35 mouse cellular contexts compared by ENCODE assay signal in genomic region chr13:55224364-55224763, GRCm38 (mm10).
"Had no signal": no experiment of that assay in that cellular context is flagged by ENCODE, and none has a peak within 500 bp of the region (broad histone marks: within the 10 kb centered on the region; RNA-seq: fewer than 3 reads in every experiment).

No protein-coding gene starts in this region.

- H3K4me1 ChIP-seq: heart, embryonic 10.5 days; hindbrain, embryonic 10.5 days; hindbrain, embryonic 12.5 days; intestine, embryonic 15.5 days; kidney, embryonic 15.5 days had no signal

- H3K27ac ChIP-seq: heart, adult 2 months; heart, embryonic 10.5 days; heart, embryonic 13.5 days; heart, embryonic 15.5 days; hindbrain, embryonic 10.5 days; hindbrain, embryonic 12.5 days; hindbrain, embryonic 13.5 days; hindbrain, embryonic 14.5 days; hindbrain, embryonic 15.5 days; hindbrain, postnatal 0 days; intestine, embryonic 15.5 days; kidney, embryonic 15.5 days; kidney, postnatal 0 days; layer of hippocampus, adult 2 months had no signal

- DNase-seq: heart, adult 2 months; heart, postnatal 10 days; heart, postnatal 36 days; heart, postnatal 4 days; kidney, adult 11 months; kidney, adult 18-20 months; kidney, adult 2 months; kidney, adult 8-10 months; kidney, adult 9 months; kidney, postnatal 10 days; kidney, postnatal 14 days; kidney, postnatal 25 days; kidney, postnatal 36 days; kidney, postnatal 4 days; layer of hippocampus, adult 9-11 months; layer of hippocampus, postnatal 36 days had no signal

- H3K4me2 ChIP-seq: heart, embryonic 11.5 days; heart, embryonic 12.5 days; heart, embryonic 13.5 days; heart, embryonic 15.5 days; hindbrain, embryonic 12.5 days; hindbrain, embryonic 13.5 days; hindbrain, embryonic 14.5 days; hindbrain, embryonic 15.5 days; intestine, embryonic 15.5 days; kidney, embryonic 15.5 days had no signal

- H3K27me3 ChIP-seq: heart, embryonic 12.5 days; heart, embryonic 13.5 days; heart, embryonic 15.5 days; hindbrain, embryonic 12.5 days; hindbrain, embryonic 13.5 days; hindbrain, embryonic 15.5 days; intestine, embryonic 15.5 days; kidney, embryonic 15.5 days had no signal

- H3K9me3 ChIP-seq: heart, embryonic 10.5 days; heart, embryonic 12.5 days; heart, embryonic 13.5 days; heart, embryonic 15.5 days; hindbrain, embryonic 10.5 days; hindbrain, embryonic 12.5 days; hindbrain, embryonic 13.5 days; hindbrain, embryonic 15.5 days; intestine, embryonic 15.5 days; kidney, embryonic 15.5 days had no signal

- ATAC-seq: hindbrain, embryonic 16.5 days; hindbrain, postnatal 0 days; inflammation-experienced regulatory T-cells, adult 6 months; intestine, embryonic 15.5 days; intestine, embryonic 16.5 days; intestine, postnatal 0 days had no signal

- H3K4me3 ChIP-seq: heart, adult 2 months; heart, embryonic 10.5 days; heart, embryonic 12.5 days; heart, embryonic 13.5 days; heart, embryonic 15.5 days; hindbrain, embryonic 10.5 days; hindbrain, embryonic 12.5 days; hindbrain, embryonic 13.5 days; hindbrain, embryonic 15.5 days; intestine, embryonic 15.5 days; kidney, embryonic 15.5 days; layer of hippocampus, adult 2 months had no signal

- H3K9ac ChIP-seq: heart, embryonic 12.5 days; heart, embryonic 13.5 days; heart, embryonic 15.5 days; hindbrain, embryonic 12.5 days; hindbrain, embryonic 13.5 days; hindbrain, embryonic 14.5 days; hindbrain, embryonic 15.5 days; intestine, embryonic 15.5 days; kidney, embryonic 15.5 days had no signal
